Mouse (Mus musculus): ENCODE measurements around the gene Astl.
"Not testable (repeated sequence)": the region's sequence is repeated elsewhere in the genome, so short reads cannot be mapped to it uniquely, and the experiment has no call there.

The Astl gene

DNA sequence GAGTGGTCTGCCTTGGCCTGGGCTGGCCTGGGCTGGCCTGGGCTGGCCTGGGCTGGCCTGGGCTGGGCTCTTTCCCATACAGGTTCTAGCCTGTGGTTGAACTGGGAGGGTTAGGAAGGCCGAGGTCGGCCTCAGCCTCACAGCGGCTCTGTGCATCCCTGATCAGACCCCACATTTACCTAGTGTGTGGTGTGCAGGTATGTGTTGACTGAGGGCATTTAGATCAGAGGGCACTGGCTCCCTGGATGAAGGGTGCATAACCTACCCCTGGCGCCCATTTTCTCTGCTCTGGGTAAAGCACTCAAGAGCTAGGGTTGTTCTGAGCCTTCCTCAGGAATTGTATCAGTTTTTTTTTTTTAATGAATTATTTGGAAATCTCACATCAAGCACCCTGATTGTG is at the start of gene Astl:
TSS of gene Astl (plus strand) at position 224 of the 400 bp plus-strand sequence.
- in situ Hi-C loops (cut with MboI) = no loop called here

- in situ Hi-C loops (cut with MboI) = no loop called here
Observed at GRCm38 (mm10) chr2:127292250-127292649, 46.2 kb upstream of the Astl start.

- in situ Hi-C loops (cut with MboI) = no loop called here
Observed at GRCm38 (mm10) chr2:127297001-127297805, 41.2 kb upstream of the Astl start.

DNA sequence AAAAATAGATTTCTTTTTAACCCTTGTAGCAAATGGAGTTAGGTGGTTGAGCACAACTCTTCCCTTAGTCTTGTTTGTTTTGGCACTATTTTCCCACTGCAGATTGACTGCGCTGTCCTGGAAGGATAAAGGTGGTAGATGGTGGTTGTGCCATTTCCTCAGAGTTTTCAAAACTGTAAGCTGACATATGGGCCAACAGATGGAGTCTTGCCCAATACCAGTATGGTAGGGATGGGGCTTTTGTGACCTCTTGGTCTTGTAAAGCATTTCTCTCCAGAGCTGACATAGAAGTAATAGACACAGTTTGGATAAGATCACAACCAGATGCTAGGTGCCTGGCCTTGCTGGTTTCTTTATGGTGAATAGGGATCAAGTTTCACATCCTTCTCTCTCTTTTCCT is 40.4 kb upstream of the Astl start:
- in situ Hi-C loops (cut with MboI) = no loop called here

- in situ Hi-C loops (cut with MboI) = no loop called here
Observed at GRCm38 (mm10) chr2:127300701-127301100, 37.7 kb upstream of the Astl start.

- in situ Hi-C loops (cut with MboI) = no loop called here
Observed at GRCm38 (mm10) chr2:127301883-127302282, 36.6 kb upstream of the Astl start.

GRCm38 (mm10) chr2:127304192-127304591 is 34.2 kb upstream of the Astl start:
- in situ Hi-C loops (cut with MboI) = not testable (repeated sequence)

DNA sequence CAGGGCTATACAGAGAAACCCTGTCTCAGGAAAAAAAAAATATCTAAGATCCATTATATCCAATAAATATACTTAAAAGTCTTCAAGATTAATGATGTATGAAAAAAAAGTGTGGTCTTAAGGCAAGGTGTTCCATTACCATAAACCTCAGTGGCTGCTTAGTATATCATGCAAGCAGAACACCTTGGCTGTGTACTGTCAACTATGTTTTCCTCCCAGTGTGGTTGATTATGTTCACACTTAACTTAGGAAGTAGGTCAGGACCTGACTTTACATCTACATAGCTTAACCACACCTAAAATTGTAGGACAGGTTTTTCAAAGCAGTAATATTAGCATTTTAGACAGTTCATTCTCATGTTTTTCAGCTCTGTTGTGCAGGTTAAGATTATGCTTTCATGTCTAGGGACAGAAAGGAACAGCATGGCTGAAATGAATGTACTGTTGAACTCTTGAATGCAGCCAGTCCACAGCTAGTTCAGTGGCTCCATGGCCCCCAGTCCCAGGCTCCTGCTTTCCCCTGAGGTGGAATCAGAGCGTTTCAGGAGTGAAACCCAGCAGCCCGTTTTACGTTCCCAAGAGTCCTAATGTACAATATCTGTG is 33.7 kb upstream of the Astl start:
- in situ Hi-C loops (cut with MboI) = loop anchor here (5.0 kb wide), 1 partner anchor 38 kb away; no protein-coding TSS in a partner anchor

DNA sequence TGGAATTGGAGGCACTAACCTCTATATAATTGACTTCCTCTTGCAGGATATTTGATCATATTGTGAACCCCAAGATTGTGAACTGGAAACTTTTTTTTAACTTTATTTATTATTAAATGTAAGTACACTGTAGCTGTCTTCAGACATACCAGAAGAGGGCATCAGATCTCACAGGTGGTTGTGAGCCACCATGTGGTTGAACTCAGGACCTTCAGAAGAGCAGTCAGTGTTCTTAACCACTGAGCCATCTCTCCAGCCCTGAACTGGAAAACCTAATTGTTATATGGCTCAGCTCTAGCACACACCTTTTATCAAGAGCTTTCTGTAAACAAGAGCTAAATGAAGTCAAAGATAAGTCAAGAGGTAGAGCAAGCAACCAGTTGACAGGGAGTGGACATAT is 32.3 kb upstream of the Astl start:
- in situ Hi-C loops (cut with MboI) = loop anchor here (5.0 kb wide), 1 partner anchor 36 kb away; no protein-coding TSS in a partner anchor

GRCm38 (mm10) chr2:127307179-127307578 is 31.3 kb upstream of the Astl start:
- in situ Hi-C loops (cut with MboI) = loop anchor here (5.0 kb wide), 1 partner anchor 35 kb away; no protein-coding TSS in a partner anchor

DNA sequence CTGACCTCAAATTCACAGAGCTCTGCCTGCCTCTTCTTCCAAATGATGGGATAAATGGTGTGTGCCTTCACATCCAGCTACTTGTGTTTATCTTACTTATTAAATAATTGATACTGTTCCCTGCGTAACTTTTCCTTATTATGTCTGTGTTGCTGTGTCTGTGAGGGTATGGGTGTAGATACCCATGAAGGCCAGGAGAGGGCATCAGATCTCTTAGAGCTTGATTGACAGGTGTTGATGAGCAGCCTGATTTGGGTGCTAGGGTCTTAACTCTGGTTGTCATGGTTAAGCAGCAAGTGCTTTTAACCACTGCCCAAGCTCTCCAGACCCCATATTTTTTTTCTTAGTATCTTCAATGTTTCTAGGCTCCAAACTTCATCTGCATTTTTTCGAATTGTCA is 29.8 kb upstream of the Astl start:
- in situ Hi-C loops (cut with MboI) = loop anchor here (5.0 kb wide), 1 partner anchor 34 kb away; no protein-coding TSS in a partner anchor

DNA sequence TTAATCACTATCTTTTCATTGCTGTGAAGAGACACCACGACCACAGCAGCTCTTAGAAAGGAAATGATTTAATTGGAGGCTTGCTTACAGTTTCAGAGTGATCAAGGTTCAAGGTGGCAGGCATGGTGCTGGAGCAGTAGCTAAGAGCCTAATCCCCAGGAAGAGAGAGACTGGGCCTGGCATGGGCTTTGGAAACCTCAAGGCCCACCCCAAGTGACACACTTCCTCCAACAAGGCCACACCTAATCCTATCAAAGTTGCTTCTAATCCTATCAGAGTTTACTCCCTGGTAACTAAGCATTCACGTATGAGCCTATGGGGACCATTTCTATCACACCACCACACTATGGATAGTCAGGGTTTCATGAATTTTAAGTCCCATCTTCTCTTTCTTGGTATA is 28.2 kb upstream of the Astl start:
- in situ Hi-C loops (cut with MboI) = no loop called here

GRCm38 (mm10) chr2:127310685-127311084 is 27.8 kb upstream of the Astl start:
- in situ Hi-C loops (cut with MboI) = no loop called here

- in situ Hi-C loops (cut with MboI) = no loop called here
Observed at GRCm38 (mm10) chr2:127311193-127311592, 27.2 kb upstream of the Astl start.

DNA sequence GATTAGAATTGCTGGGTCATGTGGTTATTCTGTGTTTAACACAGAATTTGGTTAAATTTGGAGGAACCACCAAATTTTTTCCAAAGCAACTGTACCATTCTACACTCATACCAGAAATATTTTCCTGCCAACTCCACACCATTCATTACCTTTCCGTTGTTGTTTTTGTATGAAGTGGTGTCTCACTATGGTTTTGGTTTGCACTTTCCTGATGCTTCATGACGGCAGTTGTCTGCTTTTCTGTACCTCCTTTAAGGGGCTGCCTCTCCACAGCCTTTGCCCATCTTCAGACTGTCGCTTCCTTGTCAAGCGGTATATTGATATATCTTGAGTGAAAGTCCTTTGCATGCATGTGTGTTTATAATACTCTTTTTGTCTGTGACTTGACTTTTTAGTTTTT is 25.6 kb upstream of the Astl start:
- in situ Hi-C loops (cut with MboI) = no loop called here

- in situ Hi-C loops (cut with MboI) = no loop called here
Observed at GRCm38 (mm10) chr2:127313878-127314277, 24.6 kb upstream of the Astl start.

DNA sequence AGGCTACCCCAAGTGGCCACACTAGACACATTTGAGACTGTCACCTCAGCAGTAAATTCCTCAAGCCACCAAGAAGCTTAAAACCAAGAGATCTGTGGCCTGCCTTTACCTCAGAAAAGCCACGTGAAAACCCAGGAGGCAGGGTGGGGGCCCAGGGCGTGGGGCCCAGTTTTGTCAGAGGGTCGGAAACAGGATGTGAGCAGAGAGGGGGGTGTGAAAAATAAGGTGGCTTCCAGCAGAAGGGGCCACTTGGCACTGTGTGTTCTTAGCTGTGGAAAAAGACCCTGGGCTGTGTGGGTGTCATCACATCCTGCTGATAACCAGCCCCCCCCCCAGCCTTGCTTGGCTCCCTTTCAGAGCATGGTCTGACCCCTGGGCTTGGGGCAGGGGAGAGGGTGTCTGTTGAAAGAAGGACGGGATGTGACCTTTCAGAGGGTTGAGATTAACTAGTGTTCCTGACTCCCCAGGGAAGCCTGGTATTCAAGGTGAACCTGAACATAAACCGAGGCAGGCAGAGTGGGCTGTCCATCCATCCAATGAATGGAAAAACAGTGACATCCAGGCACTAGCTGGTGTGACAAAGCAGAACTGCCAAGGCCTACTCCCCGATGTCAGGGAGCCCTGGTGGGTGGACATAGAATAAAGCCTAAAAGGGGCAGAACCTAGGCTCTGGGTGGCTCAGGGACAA is 23.8 kb upstream of the Astl start:
- in situ Hi-C loops (cut with MboI) = no loop called here

GRCm38 (mm10) chr2:127315155-127315470 is 23.3 kb upstream of the Astl start:
- in situ Hi-C loops (cut with MboI) = no loop called here

DNA sequence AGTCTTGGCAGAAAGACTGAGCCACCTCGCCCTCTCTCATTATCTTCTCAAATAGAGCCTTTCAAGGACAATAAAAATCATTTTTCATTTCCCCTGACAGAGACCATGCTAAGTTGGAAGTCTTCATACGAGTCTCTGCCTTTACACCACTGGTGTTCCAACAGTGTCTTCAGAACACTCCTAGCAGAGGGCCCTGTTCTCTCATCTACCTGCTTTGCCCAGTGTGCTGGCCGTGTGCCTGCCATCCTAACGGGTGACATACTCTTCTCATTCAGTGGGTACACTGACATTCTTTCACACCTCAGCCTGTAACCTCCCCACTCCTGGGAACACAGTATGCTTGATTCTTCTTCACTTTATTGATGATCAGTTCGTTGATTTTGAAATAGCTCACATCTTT is 22.0 kb upstream of the Astl start:
- in situ Hi-C loops (cut with MboI) = no loop called here

- in situ Hi-C loops (cut with MboI) = no loop called here
Observed at GRCm38 (mm10) chr2:127318136-127318535, 20.3 kb upstream of the Astl start.

DNA sequence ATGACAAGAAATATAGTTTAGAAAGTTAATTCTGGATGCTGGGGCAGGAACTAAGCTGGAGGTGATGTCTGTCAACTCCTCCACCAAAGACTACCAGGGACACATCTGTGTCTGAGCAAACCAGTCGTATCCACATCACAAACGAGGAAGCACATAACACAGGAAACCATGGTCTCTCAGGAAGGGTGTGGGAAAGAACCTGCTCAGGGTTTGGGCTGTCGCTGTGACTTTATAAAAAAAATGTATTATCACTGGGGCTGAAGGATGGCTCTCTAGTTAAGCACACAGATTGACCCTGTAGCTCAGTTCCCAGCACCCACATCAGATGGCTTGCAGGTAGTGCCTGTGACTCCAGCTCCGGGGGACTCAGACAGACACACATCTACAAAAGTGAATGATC is 19.4 kb upstream of the Astl start:
- in situ Hi-C loops (cut with MboI) = no loop called here

DNA sequence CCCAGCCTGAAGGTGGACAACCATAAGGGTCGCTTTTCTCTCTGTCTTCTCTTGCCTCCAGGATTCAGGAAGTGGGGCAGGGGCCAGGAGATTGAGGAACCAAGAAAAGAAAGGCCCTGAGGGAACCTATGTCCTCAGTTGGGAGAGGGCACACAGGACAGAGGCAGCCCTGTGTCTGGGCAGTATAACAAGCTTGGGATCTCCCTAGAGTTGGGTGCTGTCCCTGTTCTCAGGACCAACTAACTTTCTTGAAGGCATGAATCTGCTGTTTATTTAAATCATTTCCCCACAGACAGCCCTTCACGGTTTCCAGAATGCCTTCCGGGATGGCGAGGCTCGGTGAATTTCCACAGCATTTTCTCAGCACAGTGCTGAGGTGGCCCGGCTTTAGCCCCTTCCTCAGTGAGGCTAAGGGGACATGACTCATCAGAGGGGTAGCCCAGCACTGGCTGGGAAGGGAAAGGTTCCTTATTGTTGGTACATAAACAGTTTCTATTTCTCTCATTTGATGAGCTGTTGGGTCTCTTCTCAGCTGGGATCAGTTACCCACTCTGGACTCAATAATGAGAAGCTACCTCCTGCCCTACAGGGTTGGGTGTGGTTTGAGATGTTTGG is 15.7 kb upstream of the Astl start:
- in situ Hi-C loops (cut with MboI) = no loop called here
